In genomic region chr15:100936176-100936575, GRCm38 (mm10) we compare ENCODE assay signal across 10 mouse cellular contexts.
DNase-seq lines count a peak whose midpoint lies in the region; ATAC-seq and TF ChIP-seq lines count a peak whose summit lies in the region.
"Had no signal": no experiment of that assay in that cellular context is flagged by ENCODE, and none has a peak within 500 bp of the region (broad histone marks: within the 10 kb centered on the region; RNA-seq: fewer than 3 reads in every experiment).

No protein-coding gene starts in this region.

- H3K9ac ChIP-seq in heart, embryonic 15.5 days, result no peak overlapping the region
- peak overlapping the region; percentile 39; the same call in 1 of the 2 replicates for H3K9ac ChIP-seq in hindbrain, embryonic 12.5 days
- H3K9ac ChIP-seq in limb, embryonic 14.5 days (ENCODE audit: low read depth, low read length, severe bottlenecking), result peak overlapping the region; percentile 52

- H3K27me3 ChIP-seq in heart, embryonic 15.5 days, result no peaks in the 10 kb centered on the region
- H3K27me3 ChIP-seq in hindbrain, embryonic 12.5 days, result no peaks in the 10 kb centered on the region
- H3K27me3 ChIP-seq in limb, embryonic 14.5 days (ENCODE audit: control insufficient read depth, insufficient read depth, low read length), result no peaks in the 10 kb centered on the region

- no peak overlapping the region for H3K27ac ChIP-seq in heart, embryonic 15.5 days
- H3K27ac ChIP-seq in hindbrain, embryonic 12.5 days, result peak overlapping the region; percentile 60
- peak overlapping the region; percentile 22 for H3K27ac ChIP-seq in limb, embryonic 14.5 days (replicated peaks; ENCODE audit: low read depth, low read length)

- no peak for ATAC-seq in heart, embryonic 15.5 days (replicated peaks; ENCODE audit: insufficient number of reproducible peaks, insufficient read depth, low FRiP score, low read depth)
- no peak for ATAC-seq in hindbrain, embryonic 12.5 days (ENCODE audit: low FRiP score)
- no peak for ATAC-seq in limb, embryonic 14.5 days (ENCODE audit: low FRiP score, low read depth)
- ATAC-seq in frontal cortex, adult (ENCODE audit: low TSS enrichment), result no peak

- intact Hi-C loops in heart, postnatal 25 days (cut with DNase I), result no loop called here

- 60% methylated on average over 24 of the region's 24 CpGs for WGBS in heart, embryonic 15.5 days
- 51% methylated on average over 24 of the region's 24 CpGs for WGBS in hindbrain, embryonic 12.5 days
- WGBS in limb, embryonic 14.5 days, result 50% methylated on average over 24 of the region's 24 CpGs

- TF ChIP-seq POLR2A in limb, embryonic 14.5 days (IDR thresholded peaks at IDR 0.05; ENCODE audit: borderline replicate concordance, extremely low read depth, insufficient read depth, insufficient read length), result no peak

- H3K9me3 ChIP-seq in heart, embryonic 15.5 days (replicated peaks), result no peaks in the 10 kb centered on the region
- no peaks in the 10 kb centered on the region for H3K9me3 ChIP-seq in hindbrain, embryonic 12.5 days (replicated peaks)
- H3K9me3 ChIP-seq in limb, embryonic 14.5 days (ENCODE audit: control insufficient read depth, low read length), result no peaks in the 10 kb centered on the region

- no peak overlapping the region for H3K4me3 ChIP-seq in heart, embryonic 15.5 days
- peak overlapping the region; percentile 10 for H3K4me3 ChIP-seq in hindbrain, embryonic 12.5 days
- peak overlapping the region; percentile 21 for H3K4me3 ChIP-seq in limb, embryonic 14.5 days (replicated peaks; ENCODE audit: low read length)

- H3K36me3 ChIP-seq in heart, embryonic 15.5 days, result no peaks in the 10 kb centered on the region
- peaks cover 10% of the 10 kb centered on the region for H3K36me3 ChIP-seq in hindbrain, embryonic 12.5 days
- no peaks in the 10 kb centered on the region for H3K36me3 ChIP-seq in limb, embryonic 14.5 days (ENCODE audit: control insufficient read depth, insufficient read depth, low read length)

- DNase-seq in heart, postnatal 25 days (ENCODE audit: low spot score), result no peak
- peak; percentile 35 for DNase-seq in embryo, embryonic 10.5 days (ENCODE audit: low spot score)
- DNase-seq in limb, embryonic 14.5 days (ENCODE audit: low spot score), result no peak
- DNase-seq in thymus, postnatal 25 days, result no peak
- DNase-seq in left cerebral cortex, adult 11 months (ENCODE audit: low spot score), result no peak
- DNase-seq: adrenal gland, postnatal 25 days; retina, postnatal 1 day had no signal

- no peaks in the 10 kb centered on the region for H3K4me1 ChIP-seq in heart, embryonic 15.5 days (replicated peaks)
- H3K4me1 ChIP-seq in hindbrain, embryonic 12.5 days, result peaks cover 23% of the 10 kb centered on the region
- peaks cover 16% of the 10 kb centered on the region for H3K4me1 ChIP-seq in limb, embryonic 14.5 days (ENCODE audit: control insufficient read depth, insufficient read depth, low read length)

- peak overlapping the region; percentile 29 for H3K4me2 ChIP-seq in heart, embryonic 15.5 days
- peak overlapping the region; percentile 36 for H3K4me2 ChIP-seq in hindbrain, embryonic 12.5 days (replicated peaks)
- peak overlapping the region; percentile 30 for H3K4me2 ChIP-seq in limb, embryonic 14.5 days (replicated peaks; ENCODE audit: low read depth, low read length, severe bottlenecking)
